Mouse (Mus musculus): Measurements from ENCODE around the gene Gna15.

Gene Gna15

GRCm38 (mm10) chr10:81466066-81466465 is 58.0 kb downstream of the Gna15 start:
- peak in 1 of 2 experiments; percentile 31 for DNase-seq

GRCm38 (mm10) chr10:81465265-81465645 is 58.8 kb downstream of the Gna15 start:
- peak in 1 of 2 experiments; percentile 33 for DNase-seq

GRCm38 (mm10) chr10:81464405-81465264 is 59.4 kb downstream of the Gna15 start:
- DNase-seq: peak; percentile 41 to 78

GRCm38 (mm10) chr10:81463531-81463930 is 60.5 kb downstream of the Gna15 start:
- DNase-seq: peak in 1 of 2 experiments; percentile 23

GRCm38 (mm10) chr10:81462917-81463316 is 61.1 kb downstream of the Gna15 start:
- DNase-seq: no peak

GRCm38 (mm10) chr10:81462415-81462804 is 61.6 kb downstream of the Gna15 start:
- DNase-seq: peak in 1 of 2 experiments; percentile 30

- peak in 1 of 2 experiments; percentile 37 for DNase-seq
Measured at GRCm38 (mm10) chr10:81461673-81462414, 62.2 kb downstream of the Gna15 start.

- DNase-seq: no peak
Measured at GRCm38 (mm10) chr10:81460951-81461350, 63.1 kb downstream of the Gna15 start.

GRCm38 (mm10) chr10:81460471-81460870 is 63.6 kb downstream of the Gna15 start:
- peak in 1 of 2 experiments; percentile 37 for DNase-seq

- no peak for DNase-seq
Measured at GRCm38 (mm10) chr10:81459399-81459798, 64.6 kb downstream of the Gna15 start.

- no peak for DNase-seq
Measured at GRCm38 (mm10) chr10:81458267-81458666, 65.8 kb downstream of the Gna15 start.

GRCm38 (mm10) chr10:81457624-81458023 is 66.4 kb downstream of the Gna15 start:
- DNase-seq: peak in 1 of 2 experiments; percentile 23

GRCm38 (mm10) chr10:81456983-81457563 is 67.0 kb downstream of the Gna15 start:
- DNase-seq: peak in 1 of 2 experiments; percentile 32

- peak in 1 of 2 experiments; percentile 32 for DNase-seq
Measured at GRCm38 (mm10) chr10:81455181-81455895, 68.7 kb downstream of the Gna15 start, which contains the start of gene Nfic. Gene Nfic, minus strand, starts transcription at chr10:81455635.

GRCm38 (mm10) chr10:81454106-81454505 is 69.9 kb downstream of the Gna15 start:
- DNase-seq: peak in 1 of 2 experiments; percentile 17

- DNase-seq: peak in 1 of 2 experiments; percentile 31
Measured at GRCm38 (mm10) chr10:81452947-81453288, 71.1 kb downstream of the Gna15 start.
